Mouse (Mus musculus) neutrophil, adult 5-6 weeks (primary cell): ENCODE measurements around the gene Sec14l4. TPM values are rescaled to one million over a fixed set of nuclear protein-coding genes. Genes with fewer than 3 reads are reported as not detected.

Source experiments
- ATAC-seq: fragments of 151-379, 151-347 bp; 2 replicates; pipeline ENCODE4 v1.8.0; 2017; ENCODE audit warnings: mild to moderate bottlenecking, moderate TSS enrichment; ENCODE audit not compliant: insufficient number of reproducible peaks, poor library complexity, low FRiP score, severe bottlenecking; ENCODE audit errors: extremely low read depth
- total RNA-seq: library from RNA; stranded (forward); fragments of 200-1000 nt; gene quantifications from 2 replicates; pipeline ENCODE4 v1.2.3, GENCODE M21; 2017

The Sec14l4 gene
- total RNA-seq, 1 experiment from 2014 or later, result not detected

- no peak for ATAC-seq
These were observed 31.3 kb downstream of the Sec14l4 start for GRCm38 (mm10) chr11:4062523-4062922.

- no peak for ATAC-seq
These were observed 31.7 kb downstream of the Sec14l4 start for GRCm38 (mm10) chr11:4062981-4063380.

- no peak for ATAC-seq
These were observed 33.4 kb downstream of the Sec14l4 start, which contains the start of gene Sec14l3 for GRCm38 (mm10) chr11:4064627-4065122. TSS of gene Sec14l3 (plus strand) at chr11:4064841.

- ATAC-seq, result no peak
These were observed 38.4 kb downstream of the Sec14l4 start for GRCm38 (mm10) chr11:4069664-4070063.

GRCm38 (mm10) chr11:4076633-4077032 lies 45.4 kb downstream of the Sec14l4 start:
- no peak for ATAC-seq

- no peak for ATAC-seq
These were observed 47.1 kb downstream of the Sec14l4 start for GRCm38 (mm10) chr11:4078267-4078933.

GRCm38 (mm10) chr11:4080219-4080618 lies 49.0 kb downstream of the Sec14l4 start:
- peak; percentile 64 for ATAC-seq

GRCm38 (mm10) chr11:4083316-4084078 lies 52.2 kb downstream of the Sec14l4 start:
- peak; percentile 45; the same call in 1 of the 2 replicates for ATAC-seq

GRCm38 (mm10) chr11:4086246-4086645 lies 55.0 kb downstream of the Sec14l4 start:
- no peak for ATAC-seq

GRCm38 (mm10) chr11:4087267-4087666 lies 56.0 kb downstream of the Sec14l4 start:
- ATAC-seq, result no peak

- ATAC-seq, result no peak
These were observed 62.5 kb downstream of the Sec14l4 start for GRCm38 (mm10) chr11:4093459-4094377.

GRCm38 (mm10) chr11:4094378-4095170 lies 63.3 kb downstream of the Sec14l4 start:
- ATAC-seq, result peak; percentile 43

- ATAC-seq, result no peak
These were observed 64.2 kb downstream of the Sec14l4 start, which contains the start of gene Mtfp1 for GRCm38 (mm10) chr11:4095171-4096053. TSS of gene Mtfp1 (minus strand) at chr11:4095445.

GRCm38 (mm10) chr11:4096054-4096984 lies 65.1 kb downstream of the Sec14l4 start:
- peak; percentile 90 for ATAC-seq

GRCm38 (mm10) chr11:4097091-4097621 lies 65.9 kb downstream of the Sec14l4 start:
- ATAC-seq, result no peak
